Mouse (Mus musculus): ENCODE measurements around the gene Slc16a10. TPM values are rescaled to one million over a fixed set of nuclear protein-coding genes. Genes with fewer than 3 reads are reported as not detected.
A peak's percentile ranks its signal among the peaks of the same experiment; 100 is the strongest.
"Not testable (repeated sequence)": the region's sequence is repeated elsewhere in the genome, so short reads cannot be mapped to it uniquely, and the experiment has no call there.

Slc16a10 gene
- polyA plus RNA-seq, 1 experiment from 2014 or later: 48.2 TPM

- Histone ChIP-seq H3K27ac (ENCODE audit: low read length) (no peak overlapping the region), H3K4me2 (ENCODE audit: low read depth, low read length) (no peak overlapping the region), H3K4me3 (ENCODE audit: low read length) (no peak overlapping the region), H3K4me1 (ENCODE audit: control insufficient read depth, insufficient read depth, low read length) (no peaks in the 10 kb centered on the region), H3K9me3 (ENCODE audit: control insufficient read depth, low read length) (no peaks in the 10 kb centered on the region), H3K9ac (ENCODE audit: low read depth, low read length) (no peak overlapping the region), H3K36me3 (ENCODE audit: control insufficient read depth, insufficient read depth, low read length) (no peaks in the 10 kb centered on the region), H3K27me3 (replicated peaks; ENCODE audit: control insufficient read depth, insufficient read depth, low read length) (no peaks in the 10 kb centered on the region)
- ATAC-seq: no peak
- WGBS: 50% methylated on average over 3 of the region's 3 CpGs
These were observed 122.6 kb downstream of the Slc16a10 start for GRCm38 (mm10) chr10:40019492-40019891.

- H3K27me3 ChIP-seq (replicated peaks; ENCODE audit: control insufficient read depth, insufficient read depth, low read length): no peaks in the 10 kb centered on the region
- 85% methylated on average over 5 of the region's 5 CpGs for WGBS
- ATAC-seq: no peak
- H3K9me3 ChIP-seq (ENCODE audit: control insufficient read depth, low read length): no peaks in the 10 kb centered on the region
- no peak overlapping the region for H3K4me3 ChIP-seq (ENCODE audit: low read length)
- H3K27ac ChIP-seq (ENCODE audit: low read length): no peak overlapping the region
- no peak overlapping the region for H3K4me2 ChIP-seq (ENCODE audit: low read depth, low read length)
- H3K4me1 ChIP-seq (ENCODE audit: control insufficient read depth, insufficient read depth, low read length): no peaks in the 10 kb centered on the region
- H3K36me3 ChIP-seq (ENCODE audit: control insufficient read depth, insufficient read depth, low read length): no peaks in the 10 kb centered on the region
- H3K9ac ChIP-seq (ENCODE audit: low read depth, low read length): no peak overlapping the region
These were observed 123.7 kb downstream of the Slc16a10 start for GRCm38 (mm10) chr10:40018261-40018860.

DNA sequence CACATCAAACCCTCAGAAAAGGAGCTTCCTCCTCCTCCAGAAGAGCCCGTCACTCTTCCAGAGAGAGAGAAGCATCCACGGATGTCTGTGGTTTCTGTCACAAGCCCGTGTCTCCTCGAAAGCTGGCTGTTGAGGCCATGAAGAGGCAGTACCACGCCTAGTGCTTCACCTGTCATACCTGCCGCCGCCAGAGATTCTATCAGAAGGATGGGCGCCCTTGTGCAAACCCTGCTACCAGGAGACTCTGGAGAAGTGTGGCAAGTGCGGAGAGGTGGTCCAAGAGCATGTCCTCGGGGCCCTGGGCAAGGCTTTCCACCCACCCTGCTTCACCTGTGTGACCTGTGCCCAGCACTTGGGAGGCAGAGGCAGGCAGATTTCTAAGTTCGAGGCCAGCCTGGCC, 132.5 kb downstream of the Slc16a10 start:
- H3K4me3 ChIP-seq (ENCODE audit: low read length): no peak overlapping the region
- no peaks in the 10 kb centered on the region for H3K36me3 ChIP-seq (ENCODE audit: control insufficient read depth, insufficient read depth, low read length)
- no peak overlapping the region for H3K9ac ChIP-seq (ENCODE audit: low read depth, low read length)
- no peaks in the 10 kb centered on the region for H3K9me3 ChIP-seq (ENCODE audit: control insufficient read depth, low read length)
- H3K4me2 ChIP-seq (ENCODE audit: low read depth, low read length): no peak overlapping the region
- no peaks in the 10 kb centered on the region for H3K27me3 ChIP-seq (replicated peaks; ENCODE audit: control insufficient read depth, insufficient read depth, low read length)
- ATAC-seq: no peak
- WGBS: 87% methylated on average over 11 of the region's 11 CpGs
- H3K27ac ChIP-seq (ENCODE audit: low read length): no peak overlapping the region
- no peaks in the 10 kb centered on the region for H3K4me1 ChIP-seq (ENCODE audit: control insufficient read depth, insufficient read depth, low read length)

- not testable (repeated sequence) for H3K9me3 ChIP-seq (ENCODE audit: control insufficient read depth, low read length); H3K9ac ChIP-seq (ENCODE audit: low read depth, low read length); H3K4me1 ChIP-seq (ENCODE audit: control insufficient read depth, insufficient read depth, low read length); H3K4me2 ChIP-seq (ENCODE audit: low read depth, low read length); H3K27me3 ChIP-seq (replicated peaks; ENCODE audit: control insufficient read depth, insufficient read depth, low read length); H3K27ac ChIP-seq (ENCODE audit: low read length); H3K36me3 ChIP-seq (ENCODE audit: control insufficient read depth, insufficient read depth, low read length); H3K4me3 ChIP-seq (ENCODE audit: low read length); ATAC-seq
- WGBS: 75% methylated on average over 4 of the region's 4 CpGs
These were observed 133.2 kb downstream of the Slc16a10 start for GRCm38 (mm10) chr10:40008847-40009246.

DNA sequence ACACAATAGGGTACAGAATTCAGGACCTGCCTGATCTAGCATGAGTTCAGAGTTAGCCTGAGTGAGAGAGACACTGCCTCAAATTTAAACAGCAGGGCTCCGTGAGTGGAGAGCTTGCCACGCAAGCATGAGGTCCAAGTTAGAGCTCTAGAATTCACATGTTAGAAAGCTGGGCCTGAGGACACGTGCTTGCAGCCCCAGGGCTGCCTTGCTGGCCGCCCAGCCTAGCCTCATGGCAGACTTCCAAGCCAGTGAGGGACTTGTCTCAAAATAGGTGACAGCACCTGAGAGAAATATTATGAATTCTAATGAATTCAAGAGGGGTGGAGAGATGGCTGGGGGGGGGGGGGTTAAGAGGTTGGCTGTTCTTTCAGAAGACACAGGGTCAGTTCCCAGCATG, 134.1 kb downstream of the Slc16a10 start:
- Histone ChIP-seq H3K9ac (ENCODE audit: low read depth, low read length) (no peak overlapping the region), H3K36me3 (ENCODE audit: control insufficient read depth, insufficient read depth, low read length) (no peaks in the 10 kb centered on the region), H3K4me3 (ENCODE audit: low read length) (no peak overlapping the region), H3K4me2 (ENCODE audit: low read depth, low read length) (no peak overlapping the region), H3K9me3 (ENCODE audit: control insufficient read depth, low read length) (no peaks in the 10 kb centered on the region), H3K27me3 (replicated peaks; ENCODE audit: control insufficient read depth, insufficient read depth, low read length) (no peaks in the 10 kb centered on the region), H3K27ac (ENCODE audit: low read length) (no peak overlapping the region), H3K4me1 (ENCODE audit: control insufficient read depth, insufficient read depth, low read length) (no peaks in the 10 kb centered on the region)
- ATAC-seq: no peak
- WGBS: 91% methylated on average over 4 of the region's 4 CpGs

- ATAC-seq: no peak
- Histone ChIP-seq H3K27ac (ENCODE audit: low read length) (no peak overlapping the region), H3K4me1 (ENCODE audit: control insufficient read depth, insufficient read depth, low read length) (no peaks in the 10 kb centered on the region), H3K27me3 (replicated peaks; ENCODE audit: control insufficient read depth, insufficient read depth, low read length) (no peaks in the 10 kb centered on the region), H3K36me3 (ENCODE audit: control insufficient read depth, insufficient read depth, low read length) (no peaks in the 10 kb centered on the region), H3K4me3 (ENCODE audit: low read length) (no peak overlapping the region), H3K9me3 (ENCODE audit: control insufficient read depth, low read length) (no peaks in the 10 kb centered on the region), H3K4me2 (ENCODE audit: low read depth, low read length) (no peak overlapping the region), H3K9ac (ENCODE audit: low read depth, low read length) (no peak overlapping the region)
- WGBS: 69% methylated on average over 10 of the region's 10 CpGs
These were observed 135.1 kb downstream of the Slc16a10 start for GRCm38 (mm10) chr10:40006963-40007362.

DNA sequence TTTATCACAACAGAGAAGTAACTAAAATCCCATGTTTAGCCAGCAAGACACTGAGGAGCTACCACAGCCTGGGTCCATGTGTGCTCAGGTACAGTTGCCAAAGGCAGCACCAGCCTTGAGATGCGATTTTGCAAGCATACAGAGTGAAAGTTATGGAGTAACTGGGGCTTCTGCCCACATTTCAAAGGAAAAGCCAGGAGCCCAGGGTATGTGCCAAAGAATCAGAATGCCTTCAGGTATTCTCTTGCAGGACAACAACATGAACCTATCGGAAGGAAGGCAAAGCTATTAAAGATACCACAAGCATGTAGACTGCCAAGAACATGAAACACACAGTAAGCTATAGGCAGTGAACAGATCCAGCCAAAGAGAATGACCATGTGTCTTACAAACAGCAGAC, 141.3 kb downstream of the Slc16a10 start:
- no peak overlapping the region for H3K27ac ChIP-seq (ENCODE audit: low read length)
- WGBS: 89% methylated on average over 2 of the region's 2 CpGs
- no peak overlapping the region for H3K4me2 ChIP-seq (ENCODE audit: low read depth, low read length)
- no peaks in the 10 kb centered on the region for H3K27me3 ChIP-seq (replicated peaks; ENCODE audit: control insufficient read depth, insufficient read depth, low read length)
- no peak overlapping the region for H3K9ac ChIP-seq (ENCODE audit: low read depth, low read length)
- no peaks in the 10 kb centered on the region for H3K4me1 ChIP-seq (ENCODE audit: control insufficient read depth, insufficient read depth, low read length)
- no peak overlapping the region for H3K4me3 ChIP-seq (ENCODE audit: low read length)
- no peaks in the 10 kb centered on the region for H3K36me3 ChIP-seq (ENCODE audit: control insufficient read depth, insufficient read depth, low read length)
- ATAC-seq: no peak
- no peaks in the 10 kb centered on the region for H3K9me3 ChIP-seq (ENCODE audit: control insufficient read depth, low read length)

DNA sequence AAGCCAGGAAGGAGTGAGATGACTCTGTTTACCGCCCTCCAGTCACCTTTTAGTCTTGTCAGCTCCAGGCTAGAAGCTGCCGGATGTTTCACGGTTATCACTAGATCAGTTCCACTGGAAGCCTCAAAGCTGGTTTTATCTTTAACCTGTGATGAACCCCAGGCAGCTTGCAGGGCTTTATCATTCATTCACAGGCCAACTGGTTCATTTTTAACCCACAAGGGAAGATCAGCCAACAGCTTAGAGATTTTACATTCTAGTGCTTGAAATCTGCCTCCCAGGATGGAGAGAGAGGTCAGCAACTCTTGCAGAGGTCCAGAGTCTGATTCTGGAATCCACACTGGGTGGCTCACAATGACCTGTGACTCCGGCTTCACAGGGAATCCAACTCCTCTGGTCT, 150.9 kb downstream of the Slc16a10 start:
- H3K4me2 ChIP-seq (ENCODE audit: low read depth, low read length): no peak overlapping the region
- WGBS: 48% methylated on average over 4 of the region's 4 CpGs
- H3K4me1 ChIP-seq (ENCODE audit: control insufficient read depth, insufficient read depth, low read length): no peaks in the 10 kb centered on the region
- H3K4me3 ChIP-seq (ENCODE audit: low read length): no peak overlapping the region
- H3K36me3 ChIP-seq (ENCODE audit: control insufficient read depth, insufficient read depth, low read length): no peaks in the 10 kb centered on the region
- H3K27ac ChIP-seq (ENCODE audit: low read length): no peak overlapping the region
- H3K9ac ChIP-seq (ENCODE audit: low read depth, low read length): no peak overlapping the region
- no peaks in the 10 kb centered on the region for H3K27me3 ChIP-seq (replicated peaks; ENCODE audit: control insufficient read depth, insufficient read depth, low read length)
- ATAC-seq: peak; percentile 46; the same call in 1 of the 2 replicates
- H3K9me3 ChIP-seq (ENCODE audit: control insufficient read depth, low read length): no peaks in the 10 kb centered on the region

DNA sequence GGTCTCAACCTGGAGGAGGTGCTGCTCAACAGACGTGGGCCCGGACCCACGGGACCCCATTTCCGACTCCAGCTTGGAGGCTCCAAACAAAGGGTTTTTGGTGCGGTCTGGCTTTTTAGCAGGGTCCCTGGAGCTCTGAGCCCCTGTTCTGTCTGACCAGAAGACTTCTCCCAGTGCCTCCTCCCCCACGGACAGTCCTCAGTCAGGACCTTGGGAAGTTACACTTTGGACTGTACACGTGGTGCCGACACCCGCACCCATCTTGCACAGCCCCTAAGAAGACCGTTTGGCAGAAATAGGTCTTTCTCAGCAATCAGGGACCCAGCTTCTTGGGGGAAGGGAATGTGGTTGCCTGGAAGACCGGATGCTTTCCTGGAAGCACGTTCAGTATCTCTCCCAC, 155.6 kb downstream of the Slc16a10 start, which contains the start of gene Mfsd4b5:
Gene Mfsd4b5, minus strand, starts transcription at position 181 of the 400 bp plus-strand sequence.
- Histone ChIP-seq H3K4me3 (ENCODE audit: low read length) (no peak within 1 kb of the TSS), H3K27ac (ENCODE audit: low read length) (no peak within 1 kb of the TSS), H3K4me2 (ENCODE audit: low read depth, low read length) (no peak within 1 kb of the TSS), H3K4me1 (ENCODE audit: control insufficient read depth, insufficient read depth, low read length) (no peaks in the 10 kb centered on the region), H3K27me3 (replicated peaks; ENCODE audit: control insufficient read depth, insufficient read depth, low read length) (no peaks in the 10 kb centered on the region), H3K36me3 (ENCODE audit: control insufficient read depth, insufficient read depth, low read length) (no peaks in the 10 kb centered on the region), H3K9me3 (ENCODE audit: control insufficient read depth, low read length) (no peaks in the 10 kb centered on the region), H3K9ac (ENCODE audit: low read depth, low read length) (no peak within 1 kb of the TSS)
- 86% methylated on average over 12 of the region's 12 CpGs for WGBS
- ATAC-seq: no peak
